Comparison of ENCODE assay signal across 8 mouse cellular contexts in genomic region chr8:105254152-105254965, GRCm38 (mm10). TPM values are rescaled to one million over a fixed set of nuclear protein-coding genes. Genes with fewer than 3 reads are reported as not detected.
A peak's percentile ranks its signal among the peaks of the same experiment; 100 is the strongest.
DNase-seq lines count a peak whose midpoint lies in the region; ATAC-seq and TF ChIP-seq lines count a peak whose summit lies in the region.

No protein-coding gene starts in this region.

- H3K4me1 ChIP-seq in hindbrain, embryonic 10.5 days (replicated peaks), result peaks cover 31% of the 10 kb centered on the region
- H3K4me1 ChIP-seq in lung, postnatal 0 days (ENCODE audit: insufficient read depth, low read depth, low read length), result peaks cover 9% of the 10 kb centered on the region

- peak; percentile 81 for ATAC-seq in frontal cortex, adult (ENCODE audit: low TSS enrichment)
- ATAC-seq in lung, postnatal 0 days, result peak; percentile 83

- peak; percentile 89 for DNase-seq in Muller cell, postnatal 12 days (ENCODE audit: inconsistent ontology term)
- DNase-seq in cerebellum, adult 9-10 months, result peak; percentile 81
- peak; percentile 89 for DNase-seq in hindbrain, embryonic 10.5 days (ENCODE audit: low spot score)
- DNase-seq in layer of hippocampus, postnatal 10 days (ENCODE audit: low spot score in 2 of 2), result peak; percentile 93 to 94
- DNase-seq in lung, postnatal 0 days (ENCODE audit: low spot score), result peak; percentile 89
- DNase-seq in ovary, postnatal 14 days (ENCODE audit: low spot score), result peak; percentile 86
- peak; percentile 90 to 98 for DNase-seq in thymus, postnatal 10 days (ENCODE audit: low spot score in 2 of 2)

- H3K9me3 ChIP-seq in hindbrain, embryonic 10.5 days, result no peaks in the 10 kb centered on the region
- H3K9me3 ChIP-seq in lung, postnatal 0 days (ENCODE audit: low read length), result no peaks in the 10 kb centered on the region

- peak; percentile 90 for TF ChIP-seq CTCF in lung, postnatal 0 days (IDR thresholded peaks at IDR 0.05)

- H3K36me3 ChIP-seq in hindbrain, embryonic 10.5 days, result peaks cover 40% of the 10 kb centered on the region
- peaks cover 30% of the 10 kb centered on the region for H3K36me3 ChIP-seq in lung, postnatal 0 days (ENCODE audit: insufficient read depth, low read length)

- H3K27me3 ChIP-seq in hindbrain, embryonic 10.5 days (ENCODE audit: insufficient read depth, poor library complexity, severe bottlenecking), result peaks cover 48% of the 10 kb centered on the region
- 0 out of 2 replicates have a peak, but pooled peaks cover 5% of the 10 kb centered on the region for H3K27me3 ChIP-seq in lung, postnatal 0 days (replicated peaks; ENCODE audit: insufficient read depth, low read length)

- H3K27ac ChIP-seq in hindbrain, embryonic 10.5 days, result peak overlapping the region; percentile 84
- peak overlapping the region; percentile 82 for H3K27ac ChIP-seq in lung, postnatal 0 days (ENCODE audit: low read length)

- WGBS in hindbrain, embryonic 10.5 days, result 1% methylated on average over 74 of the region's 74 CpGs
- WGBS in lung, postnatal 0 days, result 1% methylated on average over 72 of the region's 74 CpGs

- peak overlapping the region; percentile 72 for H3K4me3 ChIP-seq in hindbrain, embryonic 10.5 days
- peak overlapping the region; percentile 59 for H3K4me3 ChIP-seq in lung, postnatal 0 days (ENCODE audit: low read depth, low read length)

- peak overlapping the region; percentile 99 for H3K4me2 ChIP-seq in lung, postnatal 0 days (replicated peaks; ENCODE audit: low read depth, low read length)

- H3K9ac ChIP-seq in lung, postnatal 0 days (replicated peaks; ENCODE audit: low read depth), result peak overlapping the region; percentile 32

- TF ChIP-seq EP300 in lung, postnatal 0 days (IDR thresholded peaks at IDR 0.05), result no peak

RNA-seq across cellular contexts. Expression of gene B3gnt9, which starts 0.6 kb away (rescaled TPM):
- 2.6 and 3.3 TPM in 2 replicates for polyA plus RNA-seq in hindbrain, embryonic 10.5 days (2016; fragmentation: Nextera tagmentation; extraction: Ambion mirVana)
- total RNA-seq in layer of hippocampus, postnatal 10 days (2021), result 1 to 10 TPM; 3.4 to 4.2 TPM
- polyA plus RNA-seq in lung, postnatal 0 days (2015; fragmentation: Nextera tagmentation; extraction: Ambion mirVana), result 24.6 and 24.8 TPM in 2 replicates

RNA-seq across cellular contexts. Expression of gene Tradd, which starts 10.1 kb away (rescaled TPM):
- polyA plus RNA-seq in hindbrain, embryonic 10.5 days (2016; fragmentation: Nextera tagmentation; extraction: Ambion mirVana), result 15.4 and 16.3 TPM in 2 replicates
- total RNA-seq in layer of hippocampus, postnatal 10 days (2021), result 1 to 10 TPM; 6.5 to 8.9 TPM
- polyA plus RNA-seq in lung, postnatal 0 days (2015; fragmentation: Nextera tagmentation; extraction: Ambion mirVana), result 35.5 and 35.8 TPM in 2 replicates

RNA-seq across cellular contexts. Expression of gene Fbxl8, which starts 10.1 kb away (rescaled TPM):
- polyA plus RNA-seq in hindbrain, embryonic 10.5 days (2016; fragmentation: Nextera tagmentation; extraction: Ambion mirVana), result 1.0 and 1.6 TPM in 2 replicates
- under 1 TPM; 0.45 to 0.87 TPM for total RNA-seq in layer of hippocampus, postnatal 10 days (2021)
- polyA plus RNA-seq in lung, postnatal 0 days (2015; fragmentation: Nextera tagmentation; extraction: Ambion mirVana), result 6.0 and 6.6 TPM in 2 replicates

RNA-seq across cellular contexts. Expression of gene Hsf4, which starts 15.2 kb away (rescaled TPM):
- 0.09 and 0.20 TPM in 2 replicates for polyA plus RNA-seq in hindbrain, embryonic 10.5 days (2016; fragmentation: Nextera tagmentation; extraction: Ambion mirVana)
- under 1 TPM; 0.57 to 0.83 TPM for total RNA-seq in layer of hippocampus, postnatal 10 days (2021)
- polyA plus RNA-seq in lung, postnatal 0 days (2015; fragmentation: Nextera tagmentation; extraction: Ambion mirVana), result 1.7 and 2.0 TPM in 2 replicates

RNA-seq across cellular contexts. Expression of gene Nol3, which starts 21.6 kb away (rescaled TPM):
- 1.2 and 2.1 TPM in 2 replicates for polyA plus RNA-seq in hindbrain, embryonic 10.5 days (2016; fragmentation: Nextera tagmentation; extraction: Ambion mirVana)
- 1 to 10 TPM; 3.6 to 3.7 TPM for total RNA-seq in layer of hippocampus, postnatal 10 days (2021)
- 1.3 and 1.5 TPM in 2 replicates for polyA plus RNA-seq in lung, postnatal 0 days (2015; fragmentation: Nextera tagmentation; extraction: Ambion mirVana)

Comparison
In these comparisons a context has a peak if more than half of its experiments do, and no peak if none do; other contexts are left out.
1. Peak in every context shown above with its lines: DNase-seq, ATAC-seq, H3K4me3 ChIP-seq and H3K27ac ChIP-seq.